Mouse (Mus musculus): ENCODE measurements at regions not wholly inside any gene's neighbourhood (a gene's known extent, or its start where the extent isn't known, plus 50 kb on each side); places are given as distances from the start of the nearest gene placed in this dataset.

GRCm38 (mm10) chr12:25654456-25654855 lies 557.5 kb upstream of the Id2 start:
- no peaks in the 10 kb centered on the region for H3K9me3 ChIP-seq (ENCODE audit: control insufficient read depth, low read length)
- ATAC-seq (ENCODE audit: low read depth) = no peak
- no peak overlapping the region for H3K27ac ChIP-seq (replicated peaks; ENCODE audit: low read depth, low read length)

GRCm38 (mm10) chr12:25650237-25650636 lies 553.3 kb upstream of the Id2 start:
- Histone ChIP-seq H3K4me2 (ENCODE audit: low read depth, low read length) (no peak overlapping the region), H3K4me3 (ENCODE audit: low read depth, low read length) (no peak overlapping the region), H3K27ac (replicated peaks; ENCODE audit: low read depth, low read length) (peak overlapping the region; percentile 61), H3K36me3 (ENCODE audit: control insufficient read depth, insufficient read depth, low read length) (no peaks in the 10 kb centered on the region), H3K4me1 (ENCODE audit: control insufficient read depth, insufficient read depth, low read length) (peaks cover 7% of the 10 kb centered on the region), H3K9ac (ENCODE audit: low read depth, low read length) (no peak overlapping the region), H3K27me3 (replicated peaks; ENCODE audit: control insufficient read depth, insufficient read depth, low read length) (no peaks in the 10 kb centered on the region), H3K9me3 (ENCODE audit: control insufficient read depth, low read length) (no peaks in the 10 kb centered on the region)
- WGBS = 41% methylated on average over 3 of the region's 3 CpGs
- peak; percentile 55 for DNase-seq (ENCODE audit: low spot score)
- no peak for ATAC-seq (ENCODE audit: low read depth)

More at GRCm38 (mm10) chr12:25654456-25654855, 557.5 kb upstream of the Id2 start:
- no peaks in the 10 kb centered on the region for H3K27me3 ChIP-seq (replicated peaks; ENCODE audit: control insufficient read depth, insufficient read depth, low read length)
- no peaks in the 10 kb centered on the region for H3K36me3 ChIP-seq (ENCODE audit: control insufficient read depth, insufficient read depth, low read length)
- DNase-seq (ENCODE audit: low spot score) = no peak
- H3K4me3 ChIP-seq (ENCODE audit: low read depth, low read length) = no peak overlapping the region
- H3K9ac ChIP-seq (ENCODE audit: low read depth, low read length) = no peak overlapping the region
- no peak overlapping the region for H3K4me2 ChIP-seq (ENCODE audit: low read depth, low read length)
- 92% methylated on average over 5 of the region's 5 CpGs for WGBS
- H3K4me1 ChIP-seq (ENCODE audit: control insufficient read depth, insufficient read depth, low read length) = peaks cover 7% of the 10 kb centered on the region

GRCm38 (mm10) chr12:25628081-25628480 lies 531.1 kb upstream of the Id2 start:
- ATAC-seq (ENCODE audit: low read depth) = no peak
- no peak overlapping the region for H3K9ac ChIP-seq (ENCODE audit: low read depth, low read length)
- H3K4me1 ChIP-seq (ENCODE audit: control insufficient read depth, insufficient read depth, low read length) = no peaks in the 10 kb centered on the region; the same call in 1 of the 2 replicates
- H3K4me2 ChIP-seq (ENCODE audit: low read depth, low read length) = no peak overlapping the region
- DNase-seq (ENCODE audit: low spot score) = no peak
- H3K4me3 ChIP-seq (ENCODE audit: low read depth, low read length) = no peak overlapping the region
- H3K27me3 ChIP-seq (replicated peaks; ENCODE audit: control insufficient read depth, insufficient read depth, low read length) = no peaks in the 10 kb centered on the region
- no peaks in the 10 kb centered on the region for H3K36me3 ChIP-seq (ENCODE audit: control insufficient read depth, insufficient read depth, low read length)
- H3K27ac ChIP-seq (replicated peaks; ENCODE audit: low read depth, low read length) = no peak overlapping the region
- no peaks in the 10 kb centered on the region for H3K9me3 ChIP-seq (ENCODE audit: control insufficient read depth, low read length)

GRCm38 (mm10) chr12:25625858-25626257 lies 528.9 kb upstream of the Id2 start:
- Histone ChIP-seq H3K4me3 (ENCODE audit: low read depth, low read length) (no peak overlapping the region), H3K27ac (replicated peaks; ENCODE audit: low read depth, low read length) (0 out of 2 replicates have a peak overlapping the region, but pooled peaks have one; percentile 29), H3K4me1 (ENCODE audit: control insufficient read depth, insufficient read depth, low read length) (no peaks in the 10 kb centered on the region), H3K36me3 (ENCODE audit: control insufficient read depth, insufficient read depth, low read length) (no peaks in the 10 kb centered on the region), H3K9me3 (ENCODE audit: control insufficient read depth, low read length) (no peaks in the 10 kb centered on the region), H3K4me2 (ENCODE audit: low read depth, low read length) (no peak overlapping the region), H3K27me3 (replicated peaks; ENCODE audit: control insufficient read depth, insufficient read depth, low read length) (no peaks in the 10 kb centered on the region), H3K9ac (ENCODE audit: low read depth, low read length) (no peak overlapping the region)
- peak; percentile 52 for DNase-seq (ENCODE audit: low spot score)
- 27% methylated on average over 1 of the region's 1 CpGs for WGBS
- no peak for ATAC-seq (ENCODE audit: low read depth)

- no peaks in the 10 kb centered on the region for H3K27me3 ChIP-seq (replicated peaks; ENCODE audit: control insufficient read depth, insufficient read depth, low read length)
- H3K9me3 ChIP-seq (ENCODE audit: control insufficient read depth, low read length) = no peaks in the 10 kb centered on the region
- H3K4me1 ChIP-seq (ENCODE audit: control insufficient read depth, insufficient read depth, low read length) = no peaks in the 10 kb centered on the region
- H3K9ac ChIP-seq (ENCODE audit: low read depth, low read length) = no peak overlapping the region
- H3K36me3 ChIP-seq (ENCODE audit: control insufficient read depth, insufficient read depth, low read length) = no peaks in the 10 kb centered on the region
- 84% methylated on average over 2 of the region's 2 CpGs for WGBS
- no peak for ATAC-seq (ENCODE audit: low read depth)
- no peak overlapping the region for H3K4me2 ChIP-seq (ENCODE audit: low read depth, low read length)
- DNase-seq (ENCODE audit: low spot score) = no peak
- no peak overlapping the region for H3K4me3 ChIP-seq (ENCODE audit: low read depth, low read length)
- no peak overlapping the region for H3K27ac ChIP-seq (replicated peaks; ENCODE audit: low read depth, low read length)
These were observed 526.5 kb upstream of the Id2 start for GRCm38 (mm10) chr12:25623449-25623848.

- DNase-seq (ENCODE audit: low spot score) (no peak), ATAC-seq (ENCODE audit: low read depth) (no peak)
- Histone ChIP-seq H3K27me3 (replicated peaks; ENCODE audit: control insufficient read depth, insufficient read depth, low read length) (no peaks in the 10 kb centered on the region), H3K4me2 (ENCODE audit: low read depth, low read length) (no peak overlapping the region), H3K9me3 (ENCODE audit: control insufficient read depth, low read length) (no peaks in the 10 kb centered on the region), H3K4me1 (ENCODE audit: control insufficient read depth, insufficient read depth, low read length) (peaks cover 6% of the 10 kb centered on the region; the same call in 1 of the 2 replicates), H3K9ac (ENCODE audit: low read depth, low read length) (no peak overlapping the region), H3K27ac (replicated peaks; ENCODE audit: low read depth, low read length) (no peak overlapping the region), H3K4me3 (ENCODE audit: low read depth, low read length) (no peak overlapping the region), H3K36me3 (ENCODE audit: control insufficient read depth, insufficient read depth, low read length) (no peaks in the 10 kb centered on the region)
- WGBS = 92% methylated on average over 2 of the region's 2 CpGs
These were observed 524.2 kb upstream of the Id2 start for GRCm38 (mm10) chr12:25621142-25621541.

- no peak overlapping the region for H3K4me2 ChIP-seq (ENCODE audit: low read depth, low read length)
- H3K9ac ChIP-seq (ENCODE audit: low read depth, low read length) = no peak overlapping the region
- H3K36me3 ChIP-seq (ENCODE audit: control insufficient read depth, insufficient read depth, low read length) = no peaks in the 10 kb centered on the region
- H3K4me1 ChIP-seq (ENCODE audit: control insufficient read depth, insufficient read depth, low read length) = peaks cover 6% of the 10 kb centered on the region; the same call in 1 of the 2 replicates
- no peak overlapping the region for H3K4me3 ChIP-seq (ENCODE audit: low read depth, low read length)
- H3K9me3 ChIP-seq (ENCODE audit: control insufficient read depth, low read length) = no peaks in the 10 kb centered on the region
- peak; percentile 19 for DNase-seq (ENCODE audit: low spot score)
- no peak overlapping the region for H3K27ac ChIP-seq (replicated peaks; ENCODE audit: low read depth, low read length)
- no peaks in the 10 kb centered on the region for H3K27me3 ChIP-seq (replicated peaks; ENCODE audit: control insufficient read depth, insufficient read depth, low read length)
- no peak for ATAC-seq (ENCODE audit: low read depth)
- 32% methylated on average over 5 of the region's 5 CpGs for WGBS
These were observed 520.6 kb upstream of the Id2 start for GRCm38 (mm10) chr12:25617521-25617920.

GRCm38 (mm10) chr12:25615377-25615776 lies 518.4 kb upstream of the Id2 start:
- Histone ChIP-seq H3K9me3 (ENCODE audit: control insufficient read depth, low read length) (no peaks in the 10 kb centered on the region), H3K27me3 (replicated peaks; ENCODE audit: control insufficient read depth, insufficient read depth, low read length) (no peaks in the 10 kb centered on the region), H3K4me3 (ENCODE audit: low read depth, low read length) (no peak overlapping the region), H3K4me1 (ENCODE audit: control insufficient read depth, insufficient read depth, low read length) (peaks cover 6% of the 10 kb centered on the region; the same call in 1 of the 2 replicates), H3K4me2 (ENCODE audit: low read depth, low read length) (no peak overlapping the region), H3K9ac (ENCODE audit: low read depth, low read length) (no peak overlapping the region), H3K36me3 (ENCODE audit: control insufficient read depth, insufficient read depth, low read length) (no peaks in the 10 kb centered on the region), H3K27ac (replicated peaks; ENCODE audit: low read depth, low read length) (no peak overlapping the region)
- DNase-seq (ENCODE audit: low spot score) (no peak), ATAC-seq (ENCODE audit: low read depth) (no peak)
- 73% methylated on average over 3 of the region's 3 CpGs for WGBS

- DNase-seq (ENCODE audit: low spot score) (no peak), ATAC-seq (ENCODE audit: low read depth) (no peak)
- Histone ChIP-seq H3K27ac (replicated peaks; ENCODE audit: low read depth, low read length) (no peak overlapping the region), H3K4me3 (ENCODE audit: low read depth, low read length) (no peak overlapping the region), H3K27me3 (replicated peaks; ENCODE audit: control insufficient read depth, insufficient read depth, low read length) (no peaks in the 10 kb centered on the region), H3K9me3 (ENCODE audit: control insufficient read depth, low read length) (no peaks in the 10 kb centered on the region), H3K36me3 (ENCODE audit: control insufficient read depth, insufficient read depth, low read length) (no peaks in the 10 kb centered on the region), H3K4me2 (ENCODE audit: low read depth, low read length) (no peak overlapping the region), H3K4me1 (ENCODE audit: control insufficient read depth, insufficient read depth, low read length) (peaks cover 14% of the 10 kb centered on the region), H3K9ac (ENCODE audit: low read depth, low read length) (no peak overlapping the region)
These were observed 516.5 kb upstream of the Id2 start for GRCm38 (mm10) chr12:25613473-25613872.

Measured in embryonic facial prominence, embryonic 14.5 days (tissue).